Mouse (Mus musculus) cortical plate, adult 2 months (tissue): ENCODE measurements around the gene Olfr982. TPM values are rescaled to one million over a fixed set of nuclear protein-coding genes. Genes with fewer than 3 reads are reported as not detected.

Source experiments
- H3K27ac ChIP-seq: fragments of 200-500 bp; 2 replicates; pipeline ENCODE4 v1.5.1; 2012; ENCODE audit warnings: low read length, control low read depth, inconsistent platforms; ENCODE audit not compliant: insufficient read depth
- H3K4me1 ChIP-seq: fragments of 200-500 bp; 2 replicates; pipeline ENCODE4 v1.6.1; 2011; ENCODE audit warnings: low read length; ENCODE audit not compliant: control insufficient read depth, insufficient read depth
- H3K4me3 ChIP-seq: fragments of 200-500 bp; 2 replicates; pipeline ENCODE4 v1.5.1; 2011; ENCODE audit warnings: mild to moderate bottlenecking, low read length, control low read depth; ENCODE audit not compliant: insufficient read depth
- CTCF ChIP-seq: fragments of 200-500 bp; IDR thresholded peaks from 2 replicates; pipeline ENCODE4 v1.5.1; 2011; ENCODE audit warnings: mild to moderate bottlenecking, control low read depth, low read length; ENCODE audit not compliant: insufficient read depth; ENCODE audit errors: extremely low read depth
- POLR2A ChIP-seq: fragments of 200-500 bp; IDR thresholded peaks from 2 replicates; pipeline ENCODE4 v1.6.1; 2011; ENCODE audit warnings: mild to moderate bottlenecking, low read length, control low read depth; ENCODE audit not compliant: insufficient read depth; ENCODE audit errors: extremely low read depth
- polyA plus RNA-seq: library from polyadenylated mRNA; depleted of rRNA; stranded (reverse); fragments of >200 nt; gene quantifications from 2 replicates; pipeline ENCODE4 v1.2.3, GENCODE M21; 2012; rRNA removed

The Olfr982 gene
- not detected in 2 replicates for polyA plus RNA-seq

GRCm38 (mm10) chr9:40073529-40073928 is at the start of gene Olfr982:
Gene Olfr982, plus strand, starts transcription at chr9:40073829.
- Histone ChIP-seq H3K4me3 (no peak within 1 kb of the TSS), H3K4me1 (no peaks in the 10 kb centered on the region), H3K27ac (no peak within 1 kb of the TSS)
- TF ChIP-seq POLR2A (no peak), CTCF (no peak)

DNA sequence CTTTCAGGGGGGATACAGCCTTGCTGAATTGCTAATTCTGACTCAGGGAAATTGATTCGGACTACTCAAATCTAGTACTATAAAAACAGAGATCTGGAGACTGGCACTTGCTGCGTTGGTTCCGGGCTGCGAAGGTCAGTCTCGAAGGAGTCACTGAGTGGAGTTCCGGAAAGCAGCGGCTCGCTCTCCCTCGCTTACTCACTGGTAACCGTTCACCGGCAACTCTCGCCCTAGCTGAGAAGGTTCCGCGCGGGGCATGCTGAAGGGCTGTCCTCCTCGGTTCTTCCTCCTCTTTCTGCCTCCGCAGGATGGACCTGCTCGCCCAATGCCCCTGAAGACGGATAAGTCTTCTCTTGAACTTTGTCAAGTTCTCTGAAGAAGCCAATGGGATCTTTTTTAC is 23.5 kb upstream of the Olfr982 start:
- TF ChIP-seq CTCF = no peak
- no peak for TF ChIP-seq POLR2A
- Histone ChIP-seq H3K27ac (no peak overlapping the region), H3K4me3 (no peak overlapping the region), H3K4me1 (no peaks in the 10 kb centered on the region)

DNA sequence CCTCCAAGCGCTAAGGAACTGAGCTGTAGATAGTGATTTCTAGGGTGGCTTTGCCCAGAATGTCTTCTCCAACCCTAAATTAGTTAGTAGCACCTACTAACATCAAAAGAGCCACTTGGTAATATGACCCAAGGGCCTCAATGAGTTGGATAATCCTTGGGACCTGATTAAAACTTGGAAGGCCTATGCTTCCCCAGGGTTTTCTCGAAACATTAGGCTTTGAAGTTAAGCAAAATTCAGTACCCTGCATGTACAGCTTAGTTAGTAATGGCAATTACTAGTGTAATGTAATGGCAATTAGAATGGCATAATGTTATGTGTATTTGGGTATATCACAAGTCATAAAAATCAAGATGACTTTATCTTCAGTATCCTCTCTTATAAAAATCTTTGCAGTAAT is 19.9 kb downstream of the Olfr982 start, which contains the start of gene Olfr983:
Gene Olfr983, minus strand, starts transcription at position 101 of the 400 bp plus-strand sequence.
- no peak for TF ChIP-seq POLR2A
- no peak for TF ChIP-seq CTCF
- H3K4me1 ChIP-seq = no peaks in the 10 kb centered on the region
- no peak within 1 kb of the TSS for H3K4me3 ChIP-seq
- H3K27ac ChIP-seq = no peak within 1 kb of the TSS

- TF ChIP-seq POLR2A = no peak
- TF ChIP-seq CTCF = no peak
- H3K4me1 ChIP-seq = no peaks in the 10 kb centered on the region
- no peak overlapping the region for H3K4me3 ChIP-seq
- no peak overlapping the region for H3K27ac ChIP-seq
Observed at GRCm38 (mm10) chr9:40094769-40095168, 21.1 kb downstream of the Olfr982 start.

GRCm38 (mm10) chr9:40114106-40114505 is 40.5 kb downstream of the Olfr982 start, which contains the start of gene Olfr984:
Gene Olfr984, minus strand, starts transcription at chr9:40114206.
- Histone ChIP-seq H3K4me3 (no peak within 1 kb of the TSS), H3K4me1 (no peaks in the 10 kb centered on the region), H3K27ac (no peak within 1 kb of the TSS)
- TF ChIP-seq CTCF = no peak
- no peak for TF ChIP-seq POLR2A

GRCm38 (mm10) chr9:40116645-40117286 is 43.1 kb downstream of the Olfr982 start:
- TF ChIP-seq CTCF (no peak), POLR2A (no peak)
- Histone ChIP-seq H3K4me3 (no peak overlapping the region), H3K4me1 (no peaks in the 10 kb centered on the region), H3K27ac (no peak overlapping the region)

DNA sequence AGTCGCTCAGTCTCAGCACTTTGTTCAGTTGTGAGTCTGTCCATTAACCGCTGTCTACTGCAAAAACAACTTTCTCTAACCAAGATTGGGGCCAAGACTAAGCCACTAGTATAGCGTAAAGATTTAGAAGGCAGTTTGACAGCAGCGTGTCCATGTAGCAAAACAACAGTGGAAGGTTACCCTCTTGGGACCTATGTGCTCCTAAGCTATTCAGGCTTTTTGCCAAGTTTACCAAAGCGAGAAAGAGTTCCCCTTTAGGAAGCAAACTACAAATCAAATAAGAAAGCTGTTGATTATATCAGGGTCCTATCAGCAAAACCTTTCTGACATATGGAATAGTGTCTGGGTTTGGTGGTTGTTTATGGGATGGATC is 43.6 kb downstream of the Olfr982 start:
- Histone ChIP-seq H3K4me3 (no peak overlapping the region), H3K27ac (no peak overlapping the region), H3K4me1 (no peaks in the 10 kb centered on the region)
- TF ChIP-seq CTCF = no peak
- TF ChIP-seq POLR2A = no peak

Other genes starting within 250 kb of the Olfr982 start
- gene Olfr971, start 237.0 kb upstream of the Olfr982 start, polyA plus RNA-seq = not detected in 2 replicates
- not detected in 2 replicates for gene Olfr972, start 207.4 kb upstream of the Olfr982 start, polyA plus RNA-seq
- not detected in 2 replicates for gene Olfr229, start 166.5 kb upstream of the Olfr982 start, polyA plus RNA-seq
- gene Olfr974, start 136.3 kb upstream of the Olfr982 start, polyA plus RNA-seq = not detected in 2 replicates
- not detected in 2 replicates for gene Olfr975, start 121.8 kb upstream of the Olfr982 start, polyA plus RNA-seq
- gene Olfr976, start 112.7 kb upstream of the Olfr982 start, polyA plus RNA-seq = not detected in 2 replicates
- gene Olfr978, start 81.7 kb upstream of the Olfr982 start, polyA plus RNA-seq = not detected in 2 replicates
- not detected in 2 replicates for gene Olfr979, start 70.4 kb upstream of the Olfr982 start, polyA plus RNA-seq
- not detected in 2 replicates for gene Olfr980, start 64.2 kb upstream of the Olfr982 start, polyA plus RNA-seq
- gene Olfr981, start 52.4 kb upstream of the Olfr982 start, polyA plus RNA-seq = not detected in 2 replicates
- not detected in 2 replicates for gene Olfr983, start 19.8 kb downstream of the Olfr982 start, polyA plus RNA-seq
- not detected in 2 replicates for gene Olfr984, start 40.4 kb downstream of the Olfr982 start, polyA plus RNA-seq
- gene Olfr985, start 56.4 kb downstream of the Olfr982 start, polyA plus RNA-seq = not detected in 2 replicates
- gene Tmem225, start 74.3 kb downstream of the Olfr982 start, polyA plus RNA-seq = not detected in 2 replicates
- gene Olfr986, start 107.1 kb downstream of the Olfr982 start, polyA plus RNA-seq = not detected in 2 replicates
- gene Zfp202, start 118.5 kb downstream of the Olfr982 start, polyA plus RNA-seq = 2.8 and 3.1 TPM in 2 replicates
- gene Scn3b, start 195.4 kb downstream of the Olfr982 start, polyA plus RNA-seq = 50.5 and 66.4 TPM in 2 replicates